Mouse (Mus musculus) embryonic facial prominence, embryonic 11.5 days (tissue): ENCODE results near the gene Dusp23. TPM values are rescaled to one million over a fixed set of nuclear protein-coding genes. Genes with fewer than 3 reads are reported as not detected.

ENCODE experiments used
- ATAC-seq: fragments of 200-750 bp; cut with Nextera tagmentation; replicated peaks from 2 replicates; pipeline ENCODE4 v1.8.0; 2017; ENCODE audit warnings: low read depth; ENCODE audit not compliant: insufficient number of reproducible peaks, low FRiP score, low TSS enrichment
- DNase-seq: peaks from one replicate; pipeline ENCODE4 v3.0.0-alpha.2; 2015; ENCODE audit warnings: low spot score
- H3K27ac ChIP-seq: fragments of 300-500 bp; sonication (generic); replicated peaks from 2 replicates; pipeline ENCODE4 v1.5.1; 2014; ENCODE audit warnings: mild to moderate bottlenecking, low read depth, low read length, control low read depth
- H3K27me3 ChIP-seq: fragments of 300-500 bp; sonication (generic); 2 replicates; pipeline ENCODE4 v1.6.1; 2014; ENCODE audit warnings: mild to moderate bottlenecking, low read length, moderate library complexity, mixed read lengths; ENCODE audit not compliant: control insufficient read depth, insufficient read depth
- H3K36me3 ChIP-seq: fragments of 300-500 bp; sonication (generic); replicated peaks from 2 replicates; pipeline ENCODE4 v1.6.1; 2014; ENCODE audit warnings: low read depth, mild to moderate bottlenecking, low read length, moderate library complexity, mixed read lengths; ENCODE audit not compliant: control insufficient read depth, insufficient read depth
- H3K4me1 ChIP-seq: fragments of 300-500 bp; sonication (generic); 2 replicates; pipeline ENCODE4 v1.6.1; 2014; ENCODE audit warnings: low read length, mixed read lengths; ENCODE audit not compliant: control insufficient read depth, insufficient read depth
- H3K4me2 ChIP-seq: fragments of 300-500 bp; sonication (generic); 2 replicates; pipeline ENCODE4 v1.6.1; 2014; ENCODE audit warnings: low read depth, mild to moderate bottlenecking, control low read depth, low read length, moderate library complexity
- H3K4me3 ChIP-seq: fragments of 300-500 bp; sonication (generic); 2 replicates; pipeline ENCODE4 v1.5.1; 2014; ENCODE audit warnings: low read depth, low read length, control low read depth
- H3K9ac ChIP-seq: fragments of 300-500 bp; sonication (generic); replicated peaks from 2 replicates; pipeline ENCODE4 v1.6.1; 2014; ENCODE audit warnings: mild to moderate bottlenecking, control low read depth, low read length
- H3K9me3 ChIP-seq: fragments of 300-500 bp; sonication (generic); replicated peaks from 2 replicates; pipeline ENCODE4 v1.6.1; 2016; ENCODE audit warnings: mild to moderate bottlenecking, low read length, inconsistent platforms, mixed read lengths; ENCODE audit not compliant: control insufficient read depth
- WGBS: fragments of 180-500 bp; shearing (Covaris S2); extraction: QIAGEN DNeasy Blood & Tissue Kit; methylation state at CpG from one replicate; pipeline ENCODE4 v1.1.7; 2014; 5-methylcytosine and 5-hydroxymethylcytosine counted together
- polyA plus RNA-seq: library from polyadenylated mRNA; unstranded; fragments of >200 nt; fragmentation: Nextera tagmentation; extraction: Ambion mirVana; gene quantifications from 2 replicates; pipeline ENCODE4 v1.2.1, GENCODE M21; 2014

Dusp23 gene
- polyA plus RNA-seq, 1 experiment from 2014 or later, result 9.7 TPM

- no peak overlapping the region for H3K4me2 ChIP-seq
- ATAC-seq, result peak; percentile 72
- DNase-seq, result peak; percentile 86
- no peak overlapping the region for H3K9ac ChIP-seq
- H3K27me3 ChIP-seq, result no peaks in the 10 kb centered on the region
- 0 out of 2 replicates have a peak, but pooled peaks cover 3% of the 10 kb centered on the region for H3K4me1 ChIP-seq
- H3K27ac ChIP-seq, result no peak overlapping the region
- WGBS, result 21% methylated on average over 4 of the region's 4 CpGs
- no peak overlapping the region for H3K4me3 ChIP-seq
- no peaks in the 10 kb centered on the region for H3K36me3 ChIP-seq
- H3K9me3 ChIP-seq, result no peaks in the 10 kb centered on the region
Observed at GRCm38 (mm10) chr1:172618141-172618540, 14.6 kb downstream of the Dusp23 start.

DNA sequence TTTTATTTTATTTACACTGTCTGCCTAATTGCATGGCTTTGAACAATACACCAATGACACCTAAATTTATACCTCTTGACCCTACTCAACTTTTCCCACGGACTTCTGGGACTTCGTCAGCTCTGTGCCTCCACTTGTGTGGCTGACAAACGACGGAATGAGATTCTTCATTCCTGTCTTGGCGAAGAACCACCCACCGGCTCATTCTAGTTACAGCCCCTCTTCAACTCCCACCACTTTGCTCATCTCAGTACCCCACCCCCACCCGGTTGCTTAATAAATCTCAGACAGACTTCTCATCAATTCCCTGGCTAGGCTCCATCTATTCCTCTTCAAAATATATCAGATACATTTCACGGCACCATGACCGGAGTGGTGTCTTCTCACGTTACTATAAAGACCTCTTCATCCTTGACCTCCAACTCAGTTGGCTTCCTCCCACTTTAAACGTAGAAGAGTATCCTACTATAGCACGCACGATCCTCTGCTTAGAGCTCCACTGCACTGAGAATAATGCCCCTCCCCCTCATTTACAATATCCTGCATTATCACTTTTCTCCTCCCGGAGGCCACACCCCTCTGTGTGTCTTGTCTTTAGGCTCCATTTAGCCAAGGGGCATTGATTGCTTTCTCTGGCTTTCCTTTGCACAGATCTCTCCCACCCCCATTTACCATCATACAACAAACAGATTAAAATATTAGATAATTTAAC is 15.2 kb downstream of the Dusp23 start:
- H3K4me2 ChIP-seq, result peak overlapping the region; percentile 53
- no peaks in the 10 kb centered on the region for H3K27me3 ChIP-seq
- 0 out of 2 replicates have a peak, but pooled peaks cover 3% of the 10 kb centered on the region for H3K4me1 ChIP-seq
- H3K9me3 ChIP-seq, result no peaks in the 10 kb centered on the region
- peak; percentile 31 for DNase-seq
- H3K4me3 ChIP-seq, result no peak overlapping the region
- H3K36me3 ChIP-seq, result no peaks in the 10 kb centered on the region
- 26% methylated on average over 14 of the region's 14 CpGs for WGBS
- peak; percentile 25; the same call in 1 of the 2 replicates for ATAC-seq
- H3K9ac ChIP-seq, result peak overlapping the region; percentile 37; the same call in 1 of the 2 replicates
- H3K27ac ChIP-seq, result 0 out of 2 replicates have a peak overlapping the region, but pooled peaks have one; percentile 28

DNA sequence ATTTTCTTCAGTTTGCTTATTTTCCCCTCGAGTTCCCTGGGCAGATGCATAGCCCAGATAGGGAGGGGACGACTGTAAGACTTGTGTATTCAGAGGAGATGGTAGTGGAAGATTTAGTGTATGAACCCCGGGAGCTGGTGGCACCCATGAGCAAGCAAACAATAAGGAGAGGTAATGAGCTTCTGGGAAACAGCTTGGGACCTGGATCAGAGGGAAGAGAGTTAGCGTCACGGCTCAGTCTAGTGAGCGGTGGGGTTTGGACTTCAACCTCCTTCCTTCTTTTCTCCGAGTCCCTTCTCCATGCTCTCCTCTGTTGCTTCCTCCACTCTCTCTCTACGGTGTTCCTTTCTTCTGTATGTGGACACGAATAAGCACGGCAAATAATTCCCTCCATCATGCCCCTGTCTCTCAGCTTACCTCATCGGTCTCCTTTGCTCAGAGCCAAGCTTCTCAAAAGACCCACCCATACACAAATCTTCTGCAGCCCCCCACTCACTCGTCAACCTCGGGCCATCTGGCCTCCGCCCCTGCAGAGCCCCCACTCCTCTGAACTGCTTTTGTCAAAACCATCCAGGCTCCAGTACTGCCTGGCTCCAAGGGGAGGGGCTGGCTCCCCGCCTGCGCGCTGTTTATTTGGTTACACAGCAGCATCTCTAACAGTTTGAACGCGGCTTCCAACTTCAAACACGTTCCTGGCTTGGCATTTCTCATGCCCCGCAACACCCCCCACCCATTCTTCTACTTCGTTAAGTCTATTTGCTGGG is 16.0 kb downstream of the Dusp23 start:
- 0 out of 2 replicates have a peak, but pooled peaks cover 3% of the 10 kb centered on the region for H3K4me1 ChIP-seq
- no peaks in the 10 kb centered on the region for H3K36me3 ChIP-seq
- peak; percentile 45 for DNase-seq
- H3K9me3 ChIP-seq, result no peaks in the 10 kb centered on the region
- 0 out of 2 replicates have a peak, but pooled peaks have one; percentile 57 for ATAC-seq
- H3K4me3 ChIP-seq, result peak overlapping the region; percentile 26
- peak overlapping the region; percentile 37; the same call in 1 of the 2 replicates for H3K9ac ChIP-seq
- H3K4me2 ChIP-seq, result peak overlapping the region; percentile 53
- no peaks in the 10 kb centered on the region for H3K27me3 ChIP-seq
- H3K27ac ChIP-seq, result 0 out of 2 replicates have a peak overlapping the region, but pooled peaks have one; percentile 28
- WGBS, result 19% methylated on average over 22 of the region's 22 CpGs

DNA sequence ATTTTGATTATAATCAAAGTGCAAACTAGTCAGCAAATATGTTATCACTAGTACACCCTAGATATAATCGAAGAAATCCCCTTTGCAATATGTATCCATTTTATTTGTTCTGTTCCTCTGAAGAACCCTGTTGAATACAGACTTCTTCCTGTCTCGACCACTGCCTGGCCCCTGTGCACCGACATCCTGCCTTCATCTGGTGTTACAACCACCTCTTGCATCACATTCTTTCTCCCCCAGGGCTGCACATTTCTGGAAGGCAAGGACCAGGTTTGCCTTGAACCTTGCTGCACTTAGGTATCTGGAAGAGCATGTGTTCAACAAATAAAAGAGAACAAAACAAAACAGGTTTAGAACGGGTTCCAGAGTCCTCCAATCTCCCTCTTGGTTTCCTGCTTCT is 17.4 kb downstream of the Dusp23 start:
- H3K4me2 ChIP-seq, result no peak overlapping the region
- ATAC-seq, result no peak
- 0 out of 2 replicates have a peak, but pooled peaks cover 3% of the 10 kb centered on the region for H3K4me1 ChIP-seq
- no peak overlapping the region for H3K9ac ChIP-seq
- H3K9me3 ChIP-seq, result no peaks in the 10 kb centered on the region
- 75% methylated on average over 4 of the region's 4 CpGs for WGBS
- no peak for DNase-seq
- H3K4me3 ChIP-seq, result no peak overlapping the region
- H3K27me3 ChIP-seq, result no peaks in the 10 kb centered on the region
- no peak overlapping the region for H3K27ac ChIP-seq
- H3K36me3 ChIP-seq, result no peaks in the 10 kb centered on the region

- DNase-seq (no peak), ATAC-seq (no peak)
- 85% methylated on average over 10 of the region's 10 CpGs for WGBS
- Histone ChIP-seq H3K9ac (no peak overlapping the region), H3K36me3 (no peaks in the 10 kb centered on the region), H3K4me3 (no peak overlapping the region), H3K9me3 (no peaks in the 10 kb centered on the region), H3K27ac (no peak overlapping the region), H3K27me3 (no peaks in the 10 kb centered on the region), H3K4me2 (no peak overlapping the region), H3K4me1 (0 out of 2 replicates have a peak, but pooled peaks cover 3% of the 10 kb centered on the region)
Observed at GRCm38 (mm10) chr1:172614654-172615053, 18.1 kb downstream of the Dusp23 start.

- Histone ChIP-seq H3K27ac (no peak overlapping the region), H3K4me3 (no peak overlapping the region), H3K36me3 (no peaks in the 10 kb centered on the region), H3K4me1 (0 out of 2 replicates have a peak, but pooled peaks cover 3% of the 10 kb centered on the region), H3K27me3 (no peaks in the 10 kb centered on the region), H3K4me2 (no peak overlapping the region), H3K9me3 (no peaks in the 10 kb centered on the region), H3K9ac (no peak overlapping the region)
- no peak for DNase-seq
- ATAC-seq, result no peak
- WGBS, result 43% methylated on average over 1 of the region's 1 CpGs
Observed at GRCm38 (mm10) chr1:172612745-172613144, 20.0 kb downstream of the Dusp23 start.

DNA sequence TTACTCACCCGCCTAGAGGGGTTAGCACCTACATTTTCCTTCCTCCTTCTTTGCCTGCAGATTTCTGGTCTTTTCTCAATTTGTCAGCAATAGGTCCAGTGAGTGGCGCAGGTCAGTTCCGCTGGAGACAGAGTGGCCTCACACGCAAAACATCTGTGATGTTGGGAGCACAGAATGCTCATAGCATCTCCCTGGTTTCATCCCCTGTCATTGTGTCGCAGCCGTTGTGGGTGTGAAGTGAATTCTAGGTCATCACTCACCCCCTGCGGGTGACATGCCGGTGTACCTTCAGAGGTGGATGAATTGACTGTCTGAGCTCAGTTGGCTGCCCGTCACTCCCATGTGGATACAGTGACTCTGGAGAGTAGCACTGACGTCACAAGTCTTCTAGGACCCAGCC is 21.5 kb downstream of the Dusp23 start:
- Histone ChIP-seq H3K4me3 (no peak overlapping the region), H3K4me1 (no peaks in the 10 kb centered on the region), H3K27me3 (no peaks in the 10 kb centered on the region), H3K9me3 (no peaks in the 10 kb centered on the region), H3K4me2 (no peak overlapping the region), H3K36me3 (no peaks in the 10 kb centered on the region), H3K9ac (no peak overlapping the region), H3K27ac (no peak overlapping the region)
- no peak for DNase-seq
- no peak for ATAC-seq
- WGBS, result 85% methylated on average over 10 of the region's 10 CpGs

DNA sequence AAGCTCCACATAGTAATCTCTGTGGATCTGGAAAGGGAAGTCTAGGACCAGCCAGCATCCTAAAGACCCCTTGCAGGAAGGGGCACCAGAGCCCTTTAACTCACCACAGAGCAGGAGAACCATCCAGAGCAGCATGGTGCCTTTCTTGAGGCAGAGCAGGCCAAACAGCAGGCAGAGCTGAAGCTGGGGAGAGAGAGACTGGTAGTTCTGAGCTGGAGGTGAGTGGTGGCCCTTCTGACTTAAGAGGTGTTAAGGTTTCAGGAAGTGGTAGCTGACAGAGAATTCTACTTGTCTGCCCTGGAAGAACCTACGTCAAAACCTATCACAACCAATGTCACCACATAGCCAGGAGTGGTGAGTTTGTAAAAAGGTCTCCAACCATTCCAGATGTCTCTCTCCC is 30.4 kb downstream of the Dusp23 start, which contains the start of gene Fcrl6:
Gene Fcrl6 (minus strand): TSS at position 226 of the 400 bp plus-strand sequence.
- WGBS, result 87% methylated on average over 1 of the region's 1 CpGs

More for the DNA sequence above, 30.4 kb downstream of the Dusp23 start, which contains the start of gene Fcrl6:
- Histone ChIP-seq H3K9ac (no peak within 1 kb of the TSS), H3K4me1 (no peaks in the 10 kb centered on the region), H3K4me2 (no peak within 1 kb of the TSS), H3K9me3 (no peaks in the 10 kb centered on the region), H3K27ac (no peak within 1 kb of the TSS), H3K4me3 (no peak within 1 kb of the TSS), H3K36me3 (no peaks in the 10 kb centered on the region), H3K27me3 (no peaks in the 10 kb centered on the region)
- no peak for DNase-seq
- ATAC-seq, result no peak
